Mouse (Mus musculus): Measurements from ENCODE around the gene Plbd2.

DNA sequence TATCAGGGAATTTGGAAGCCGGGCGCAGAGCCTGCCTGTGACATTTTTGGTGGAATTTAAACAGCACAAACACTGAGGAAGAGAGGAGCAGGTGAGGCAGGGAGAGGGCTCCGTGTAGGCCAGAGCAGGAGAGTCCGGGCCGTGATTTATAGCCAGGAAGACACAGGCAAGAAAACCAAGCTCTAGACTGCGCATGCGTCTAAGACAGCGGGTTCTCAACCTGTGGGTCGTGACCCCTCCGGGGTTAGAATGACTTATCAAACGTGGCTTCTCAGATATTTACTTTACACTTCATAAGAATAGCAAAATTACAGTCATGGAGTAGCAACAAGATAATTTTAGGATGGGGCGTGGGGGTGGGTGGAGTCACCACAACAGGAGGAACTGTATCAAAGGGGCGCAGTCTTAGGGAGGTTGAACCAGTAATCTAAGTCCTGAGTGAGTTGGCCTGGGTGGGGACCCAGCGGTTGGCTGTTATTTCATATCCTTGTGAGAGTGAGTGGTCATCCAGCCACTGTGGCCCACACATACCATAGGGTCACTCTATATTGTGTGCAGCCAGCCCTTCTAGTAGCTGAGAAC, 48.6 kb downstream of the Plbd2 start:
- TF ChIP-seq TAL1 (IDR thresholded peaks at IDR 0.05; ENCODE audit: low read length) (no peak), GATA1 (IDR thresholded peaks at IDR 0.05; ENCODE audit: low read length) (no peak)

All from erythroblast, embryonic 14.5 days (primary cell).